Mouse (Mus musculus): ENCODE measurements around the gene Agap1.

GRCm38 (mm10) chr1:89468141-89468540 is 13.5 kb downstream of the Agap1 start:
- TF ChIP-seq KAT2A (conservative IDR thresholded peaks at IDR 0.05; ENCODE audit: low read depth, low read length) (no peak), MAX (IDR thresholded peaks at IDR 0.05; ENCODE audit: low read length) (no peak), POLR2A (IDR thresholded peaks at IDR 0.05; ENCODE audit: control insufficient read depth in 1 of 2, insufficient read depth in 1 of 2, low read depth in 1 of 2, low read length in 2 of 2, poor library complexity in 1 of 2) (no peak), GATA1 (IDR thresholded peaks at IDR 0.05; ENCODE audit: low read depth, low read length) (no peak), ZMIZ1 (IDR thresholded peaks at IDR 0.05; ENCODE audit: low read depth, low read length) (no peak), CTCF (IDR thresholded peaks at IDR 0.05 in 2 of 3, conservative IDR thresholded peaks at IDR 0.05 in 1 of 3; ENCODE audit: control insufficient read depth in 1 of 3, insufficient read depth in 1 of 3, low read depth in 2 of 3, low read length in 3 of 3, poor library complexity in 1 of 3, severe bottlenecking in 1 of 3) (no peak), MXI1 (IDR thresholded peaks at IDR 0.05; ENCODE audit: low read depth, low read length) (no peak), NRF1 (IDR thresholded peaks at IDR 0.05; ENCODE audit: insufficient read depth, low read depth, low read length, poor library complexity, severe bottlenecking) (no peak), ZNF384 (IDR thresholded peaks at IDR 0.05; ENCODE audit: low read depth, low read length) (no peak), CHD2 (IDR thresholded peaks at IDR 0.05; ENCODE audit: low read length) (no peak), RCOR1 (IDR thresholded peaks at IDR 0.05; ENCODE audit: low read depth, low read length) (no peak)

Data from MEL (cell line).